Mouse (Mus musculus) kidney, adult 8-10 months (tissue): ENCODE measurements at regions not wholly inside any gene's neighbourhood (a gene's known extent, or its start where the extent isn't known, plus 50 kb on each side); places are given as distances from the start of the nearest gene placed in this dataset.

Experiments
- DNase-seq, 2 experiments: peaks; one replicate each; pipeline ENCODE4 v3.0.0; 2022

GRCm38 (mm10) chr2:45346358-45346757, 229.2 kb upstream of the Zeb2 start:
- no peak for DNase-seq

DNA sequence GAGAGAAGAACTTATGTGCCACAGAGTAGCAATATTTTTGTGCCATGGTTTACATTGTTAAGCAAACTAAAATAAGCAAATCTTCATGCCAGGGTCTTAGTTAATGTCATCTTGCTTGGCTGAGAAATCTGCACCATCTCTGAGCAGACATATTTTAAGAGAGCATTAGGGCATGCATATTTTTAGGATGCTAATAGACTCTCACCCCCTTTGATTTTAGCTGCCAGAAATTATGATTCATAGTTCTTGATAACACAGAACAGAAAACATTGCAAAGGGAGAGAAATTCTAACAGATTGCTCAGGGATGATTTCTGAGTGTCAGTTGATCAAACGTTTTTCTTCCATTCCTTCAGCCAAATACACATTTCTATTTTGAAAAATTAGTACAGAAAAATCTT, 222.7 kb upstream of the Zeb2 start:
- DNase-seq = no peak

DNA sequence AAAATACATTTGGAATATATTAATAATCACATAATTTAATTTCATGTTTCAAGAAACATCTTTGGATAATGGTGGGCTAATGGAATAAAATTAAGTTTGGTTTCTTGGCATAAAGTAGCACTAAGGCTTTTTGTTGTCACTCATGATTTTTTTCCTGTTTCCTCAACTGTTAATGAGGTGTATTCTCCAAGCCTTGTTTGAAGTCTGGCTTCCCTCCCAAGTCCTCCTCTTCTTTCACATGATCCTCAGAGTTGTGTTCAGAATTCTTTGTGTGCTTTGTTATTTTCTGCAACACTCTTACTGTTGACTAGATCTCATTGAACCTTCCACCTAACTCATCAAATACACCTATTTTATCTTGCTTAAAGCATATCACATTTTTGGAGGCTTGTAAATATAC, 221.6 kb upstream of the Zeb2 start:
- no peak for DNase-seq

DNA sequence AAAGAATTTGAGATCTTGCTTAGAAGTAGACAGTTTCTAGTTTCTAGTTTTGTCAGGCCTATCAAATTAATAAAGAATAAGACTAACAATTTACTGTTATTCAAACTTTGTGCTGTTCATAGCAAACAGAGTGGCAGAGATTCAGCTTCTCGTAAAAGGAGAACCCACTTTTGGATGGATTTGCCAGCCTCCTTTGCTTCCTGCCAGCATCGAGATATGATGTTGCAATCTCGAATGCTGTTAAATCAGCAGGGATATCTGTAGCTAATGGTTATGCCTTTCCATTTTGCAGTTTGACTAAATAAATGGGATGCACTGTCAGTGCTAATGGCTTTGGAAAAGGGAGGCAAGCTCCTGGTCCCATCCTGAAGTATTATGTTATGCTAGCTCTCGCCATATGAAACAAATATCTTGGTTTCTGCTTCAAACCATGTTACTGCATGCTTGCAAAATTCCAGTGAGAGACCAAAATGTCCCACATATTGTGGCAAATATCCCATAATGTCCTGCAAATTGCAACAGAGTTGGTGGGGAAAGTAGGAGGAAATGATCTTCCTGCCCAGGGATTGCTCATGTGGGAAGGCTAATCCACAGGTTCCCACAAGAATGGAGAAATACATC, 199.9 kb upstream of the Zeb2 start:
- DNase-seq = no peak

DNA sequence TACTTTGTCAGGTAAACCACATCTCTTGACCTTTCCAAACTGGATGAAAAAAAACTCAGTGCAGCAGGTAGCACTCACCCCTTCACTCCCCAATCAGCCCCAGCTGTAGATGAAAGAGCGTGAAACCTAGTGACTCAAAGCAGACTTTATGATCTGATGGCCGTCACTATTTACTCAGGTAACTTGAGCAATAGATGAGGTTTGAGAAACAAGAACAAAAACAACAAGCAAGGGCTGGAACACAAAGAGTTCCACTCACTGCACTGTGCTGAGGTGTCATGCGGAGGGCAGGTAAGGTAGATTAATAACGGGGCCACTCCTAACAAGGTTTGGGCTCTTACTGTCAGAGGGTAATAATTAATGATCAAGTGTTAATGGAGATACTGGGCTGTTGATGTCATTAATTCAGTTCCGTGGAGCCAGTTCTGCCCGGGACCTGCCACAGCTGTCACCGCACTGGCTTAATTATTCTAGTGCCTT, 170.4 kb upstream of the Zeb2 start:
- peak; percentile 24 to 44 for DNase-seq

- DNase-seq = no peak
These were observed 166.6 kb upstream of the Zeb2 start for GRCm38 (mm10) chr2:45283811-45284210.

DNA sequence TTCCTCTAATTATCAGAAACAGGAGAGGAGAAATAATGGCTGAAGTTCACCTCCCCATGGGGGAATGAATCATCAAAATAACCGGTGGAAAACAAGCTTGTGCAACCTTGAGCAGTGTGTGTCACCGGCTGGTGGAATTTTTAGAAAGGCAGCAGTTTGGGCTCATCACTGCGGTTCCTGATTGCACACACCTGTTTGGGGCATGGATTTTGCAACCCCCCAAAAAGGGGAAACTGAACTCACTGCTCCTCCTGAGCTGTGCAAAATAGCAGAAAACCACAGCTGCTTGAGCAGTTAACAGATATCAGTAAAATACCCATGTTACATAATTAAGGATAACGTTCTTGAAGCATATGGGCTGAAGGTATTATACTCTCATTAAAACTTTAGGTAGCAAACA, 162.3 kb upstream of the Zeb2 start:
- no peak for DNase-seq

GRCm38 (mm10) chr2:45277602-45278001, 160.4 kb upstream of the Zeb2 start:
- no peak for DNase-seq

- no peak for DNase-seq
These were observed 159.5 kb upstream of the Zeb2 start for GRCm38 (mm10) chr2:45276703-45277102.

- no peak for DNase-seq
These were observed 152.8 kb upstream of the Zeb2 start for GRCm38 (mm10) chr2:45270035-45270434.

DNA sequence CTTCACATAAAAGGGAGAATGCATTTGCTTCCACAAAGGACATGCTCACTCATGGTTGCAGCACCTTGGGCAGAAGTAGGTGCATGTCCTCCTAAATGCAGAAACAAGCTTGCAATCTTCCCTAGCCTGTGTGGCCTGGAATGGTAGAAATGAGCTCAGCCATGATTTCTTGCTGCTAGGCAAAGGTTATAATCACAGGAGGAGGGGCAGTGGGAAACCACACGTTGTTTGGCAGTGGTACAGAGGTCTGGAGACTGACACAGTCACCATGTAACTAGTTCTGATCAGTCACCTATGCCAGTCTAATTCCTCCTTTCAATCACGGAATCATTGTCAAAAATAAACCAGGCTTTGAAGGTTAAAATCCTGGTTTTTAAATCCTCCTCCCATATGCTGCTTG, 148.6 kb upstream of the Zeb2 start:
- peak; percentile 56 to 61 for DNase-seq

GRCm38 (mm10) chr2:45261949-45262348, 144.8 kb upstream of the Zeb2 start:
- no peak for DNase-seq

- DNase-seq = no peak
These were observed 141.7 kb upstream of the Zeb2 start for GRCm38 (mm10) chr2:45258897-45259296.

DNA sequence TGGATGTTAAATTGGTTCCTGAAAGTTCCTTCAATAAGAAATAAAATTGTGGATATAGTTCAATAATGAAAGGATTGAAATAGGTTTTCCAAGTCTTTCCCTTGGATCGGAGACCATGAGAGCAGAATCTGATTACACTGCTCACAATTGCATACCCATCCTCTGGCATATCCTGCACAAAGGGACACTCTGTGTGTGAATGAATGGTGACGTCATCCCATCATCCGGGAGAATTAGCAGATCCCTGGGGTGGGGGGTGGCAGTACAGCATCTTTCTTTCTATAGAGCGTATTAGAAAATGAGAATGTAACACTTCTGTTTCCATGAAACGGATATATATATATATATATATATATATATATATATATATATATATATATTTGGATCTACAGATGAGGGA, 139.2 kb upstream of the Zeb2 start:
- no peak for DNase-seq

GRCm38 (mm10) chr2:45253936-45254335, 136.7 kb upstream of the Zeb2 start:
- DNase-seq = peak; percentile 68 to 90

DNA sequence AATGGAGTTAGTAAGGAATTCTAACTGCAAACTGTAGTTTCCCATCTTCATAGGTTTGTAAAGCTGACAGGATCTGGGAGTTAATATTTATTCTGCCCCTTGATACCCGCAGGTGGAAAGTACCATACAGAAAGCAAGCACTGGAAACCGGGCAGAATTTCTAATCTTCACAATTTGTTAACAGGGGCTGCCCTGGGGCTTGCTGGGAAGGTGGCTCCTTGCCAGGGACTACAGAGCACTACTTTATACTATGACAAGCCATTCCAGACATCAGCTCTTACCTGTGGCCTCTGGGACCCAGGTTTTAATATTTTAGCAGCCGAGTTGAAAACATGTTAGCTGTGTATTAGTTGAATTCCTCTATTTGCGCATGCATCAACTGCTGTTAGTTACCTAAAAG, 135.1 kb upstream of the Zeb2 start:
- DNase-seq = peak; percentile 77 to 79

GRCm38 (mm10) chr2:45249658-45250057, 132.5 kb upstream of the Zeb2 start:
- no peak for DNase-seq

DNA sequence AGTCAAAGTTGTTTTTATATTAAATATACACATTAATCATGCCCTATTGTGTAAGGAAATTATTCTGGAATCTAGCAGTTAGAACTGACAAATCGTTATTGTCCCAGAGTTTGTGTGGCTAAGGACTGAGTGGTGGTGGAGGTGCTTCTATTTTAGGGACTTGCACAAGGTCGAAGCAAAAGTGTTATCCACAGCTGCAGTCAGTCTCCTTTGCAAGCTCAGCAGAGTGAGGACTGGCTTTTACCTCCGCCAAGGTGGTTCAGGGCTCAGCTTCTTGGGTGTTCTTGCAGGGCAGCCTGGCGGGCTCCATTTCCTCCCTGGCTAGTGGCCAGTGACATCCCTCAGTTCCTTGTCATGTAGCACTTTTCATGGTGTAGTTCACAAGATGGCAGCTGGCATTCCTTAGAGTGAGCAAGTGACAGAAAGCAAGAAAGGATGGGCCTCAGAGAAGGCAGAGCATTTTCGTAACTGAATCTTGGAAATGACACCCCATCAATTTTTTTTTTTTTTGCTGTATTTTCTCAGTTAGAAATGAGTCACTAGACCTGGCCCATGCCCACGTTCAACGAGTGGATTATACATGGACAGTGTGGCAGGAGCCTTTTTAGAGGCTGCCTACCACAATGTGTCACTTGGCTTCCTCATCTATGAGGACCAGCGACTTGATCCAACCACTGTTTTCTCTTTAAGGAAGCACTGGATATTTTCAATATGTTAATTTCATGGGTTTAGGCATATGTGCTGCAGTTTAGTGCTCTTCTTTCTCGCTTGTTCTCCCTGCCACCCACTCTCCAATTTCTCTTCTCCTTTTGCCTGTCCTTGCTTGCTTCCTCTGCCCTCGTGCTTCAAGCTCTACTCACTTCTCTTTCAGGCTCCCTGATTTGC, 129.1 kb upstream of the Zeb2 start:
- no peak for DNase-seq

DNA sequence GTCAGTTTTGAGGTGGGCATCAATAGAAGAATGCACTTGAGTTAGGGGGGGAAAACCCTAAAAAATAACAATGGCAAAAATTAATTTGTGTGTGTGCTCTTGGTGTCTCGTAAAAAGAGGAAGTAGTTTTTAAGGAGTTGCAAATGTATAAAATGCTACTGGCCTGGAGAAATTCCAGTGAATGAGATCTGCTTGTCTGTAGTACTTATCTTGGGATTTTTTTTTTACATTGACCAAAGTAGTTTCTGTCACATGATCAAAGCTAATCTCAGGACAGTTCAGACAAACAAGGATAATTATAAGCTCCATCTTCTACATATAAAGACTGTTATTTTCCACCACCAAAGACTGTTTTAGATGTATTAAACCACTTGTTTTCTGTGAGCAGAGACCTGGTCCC, 128.3 kb upstream of the Zeb2 start:
- DNase-seq = no peak

- DNase-seq = no peak
These were observed 127.3 kb upstream of the Zeb2 start for GRCm38 (mm10) chr2:45244491-45244890.

GRCm38 (mm10) chr2:45239501-45240292, 122.5 kb upstream of the Zeb2 start:
- DNase-seq = no peak

DNA sequence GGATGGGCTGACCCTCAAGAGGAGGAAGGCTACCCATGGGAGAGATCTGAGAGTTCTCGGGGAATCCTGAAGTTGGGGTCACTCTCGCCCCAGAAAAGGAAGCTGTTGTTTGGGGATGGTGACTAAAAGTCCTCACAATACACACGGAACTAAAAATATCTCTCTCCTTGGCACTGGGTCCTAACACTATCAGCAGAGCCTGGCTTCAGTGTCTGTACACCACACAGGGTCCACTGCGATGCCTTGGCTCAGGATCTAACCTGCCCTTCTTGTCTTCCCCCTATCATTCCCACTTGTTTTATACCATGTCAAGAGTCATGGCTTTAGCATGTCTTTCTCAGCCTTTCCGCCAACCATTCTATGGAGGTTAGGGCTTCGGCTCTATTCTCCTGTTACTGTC, 121.8 kb upstream of the Zeb2 start:
- DNase-seq = no peak

GRCm38 (mm10) chr2:45236168-45236700, 119.0 kb upstream of the Zeb2 start:
- DNase-seq = no peak
